Mouse (Mus musculus) midbrain, postnatal 0 days (tissue): Measurements from ENCODE around the gene Gm14393. TPM values are rescaled to one million over a fixed set of nuclear protein-coding genes. Genes with fewer than 3 reads are reported as not detected.
"Not testable (repeated sequence)": the region's sequence is repeated elsewhere in the genome, so short reads cannot be mapped to it uniquely, and the experiment has no call there.

Source experiments
- ATAC-seq: fragments of 200-750 bp; cut with Nextera tagmentation; 2 replicates; pipeline ENCODE4 v1.8.0; 2017; ENCODE audit warnings: moderate number of reproducible peaks, mild to moderate bottlenecking, moderate TSS enrichment, moderate library complexity; ENCODE audit not compliant: low FRiP score
- DNase-seq: peaks from one replicate; pipeline ENCODE4 v3.0.0-alpha.2; 2015; ENCODE audit warnings: low spot score
- H3K27ac ChIP-seq: fragments of 300-500 bp; sonication (generic); 2 replicates; pipeline ENCODE4 v1.5.1; 2014; ENCODE audit warnings: low read depth, mild to moderate bottlenecking, low read length, mixed read lengths
- H3K27me3 ChIP-seq: fragments of 300-500 bp; sonication (generic); 2 replicates; pipeline ENCODE4 v1.6.1; 2014; ENCODE audit warnings: low read length, control low read depth, mixed read lengths; ENCODE audit not compliant: insufficient read depth
- H3K36me3 ChIP-seq: fragments of 300-500 bp; sonication (generic); 2 replicates; pipeline ENCODE4 v1.6.1; 2014; ENCODE audit warnings: low read length, control low read depth, mixed read lengths; ENCODE audit not compliant: insufficient read depth
- H3K4me1 ChIP-seq: fragments of 300-500 bp; sonication (generic); 2 replicates; pipeline ENCODE4 v1.6.1; 2014; ENCODE audit warnings: mild to moderate bottlenecking, control low read depth, antibody characterized with exemption, low read length, mixed read lengths; ENCODE audit not compliant: insufficient read depth
- H3K4me2 ChIP-seq: fragments of 300-500 bp; sonication (generic); 2 replicates; pipeline ENCODE4 v1.6.1; 2014; ENCODE audit warnings: low read depth, mild to moderate bottlenecking, low read length, mixed read lengths; ENCODE audit not compliant: poor library complexity, severe bottlenecking
- H3K4me3 ChIP-seq: fragments of 300-500 bp; sonication (generic); 2 replicates; pipeline ENCODE4 v1.5.1; 2014; ENCODE audit warnings: low read depth, mild to moderate bottlenecking, low read length, moderate library complexity
- H3K9ac ChIP-seq: fragments of 300-500 bp; sonication (generic); replicated peaks from 2 replicates; pipeline ENCODE4 v1.6.1; 2014; ENCODE audit warnings: mild to moderate bottlenecking, low read length, moderate library complexity, mixed read lengths; ENCODE audit not compliant: poor library complexity, severe bottlenecking
- H3K9me3 ChIP-seq: fragments of 300-500 bp; sonication (generic); 2 replicates; pipeline ENCODE4 v1.6.1; 2016; ENCODE audit warnings: low read length, control low read depth
- WGBS: fragments of 180-500 bp; shearing (Covaris S2); extraction: QIAGEN DNeasy Blood & Tissue Kit; methylation state at CpG from one replicate; pipeline ENCODE4 v1.1.7; 2014; 5-methylcytosine and 5-hydroxymethylcytosine counted together
- polyA plus RNA-seq: library from polyadenylated mRNA; unstranded; fragments of >200 nt; fragmentation: Nextera tagmentation; extraction: Ambion mirVana; gene quantifications from 2 replicates; pipeline ENCODE4 v1.2.1, GENCODE M21; 2015
- total RNA-seq: library from RNA; depleted of rRNA; stranded (reverse); fragments of >200 nt; gene quantifications from 2 replicates; pipeline ENCODE4 v1.2.3, GENCODE M21; 2014; rRNA removed

Gm14393 gene
- 1.5 TPM in 1 of 2 replicates, not detected in the other for total RNA-seq
- polyA plus RNA-seq: 1.4 TPM in 1 of 2 replicates, not detected in the other

GRCm38 (mm10) chr2:175067681-175068261 lies at the start of gene Gm14393:
Gene Gm14393 (minus strand): TSS chr2:175067781.
- H3K4me2 ChIP-seq, H3K9me3 ChIP-seq, H3K4me1 ChIP-seq, H3K27ac ChIP-seq, DNase-seq, H3K27me3 ChIP-seq, ATAC-seq, H3K4me3 ChIP-seq, H3K9ac ChIP-seq, H3K36me3 ChIP-seq: not testable (repeated sequence)
- WGBS: 68% methylated on average over 1 of the region's 1 CpGs

GRCm38 (mm10) chr2:175044268-175044667 lies 23.3 kb downstream of the Gm14393 start:
- not testable (repeated sequence) for H3K27me3 ChIP-seq, H3K4me2 ChIP-seq, H3K9ac ChIP-seq, H3K27ac ChIP-seq, DNase-seq, H3K4me3 ChIP-seq, H3K36me3 ChIP-seq, H3K9me3 ChIP-seq, H3K4me1 ChIP-seq, ATAC-seq
- 98% methylated on average over 21 of the region's 27 CpGs for WGBS

Other genes starting within 250 kb of the Gm14393 start
- gene Gm14444, start 57.5 kb downstream of the Gm14393 start, total RNA-seq: not detected in 2 replicates
- 0.52 TPM in 1 of 2 replicates, not detected in the other for gene Gm14444, start 57.5 kb downstream of the Gm14393 start, polyA plus RNA-seq
- 8.1 and 9.0 TPM in 2 replicates for gene Gm14399, start 74.2 kb upstream of the Gm14393 start, total RNA-seq
- gene Gm14399, start 74.2 kb upstream of the Gm14393 start, polyA plus RNA-seq: 4.6 and 5.5 TPM in 2 replicates
- gene Gm14443, start 108.1 kb upstream of the Gm14393 start, total RNA-seq: 1.2 and 1.9 TPM in 2 replicates
- gene Gm14443, start 108.1 kb upstream of the Gm14393 start, polyA plus RNA-seq: 0.66 and 0.93 TPM in 2 replicates
- gene Gm14391, start 139.1 kb upstream of the Gm14393 start, total RNA-seq: 11.1 and 16.6 TPM in 2 replicates
- 6.1 and 11.7 TPM in 2 replicates for gene Gm14391, start 139.1 kb upstream of the Gm14393 start, polyA plus RNA-seq
- 2.5 TPM in 1 of 2 replicates, not detected in the other for gene Gm14440, start 207.3 kb upstream of the Gm14393 start, total RNA-seq
- not detected in 2 replicates for gene Gm14440, start 207.3 kb upstream of the Gm14393 start, polyA plus RNA-seq